Mouse (Mus musculus): ENCODE measurements around the gene Tbc1d22a. TPM values are rescaled to one million over a fixed set of nuclear protein-coding genes. Genes with fewer than 3 reads are reported as not detected.

The Tbc1d22a gene
- polyA plus RNA-seq, 1 experiment from 2014 or later, result 11.7 TPM

DNA sequence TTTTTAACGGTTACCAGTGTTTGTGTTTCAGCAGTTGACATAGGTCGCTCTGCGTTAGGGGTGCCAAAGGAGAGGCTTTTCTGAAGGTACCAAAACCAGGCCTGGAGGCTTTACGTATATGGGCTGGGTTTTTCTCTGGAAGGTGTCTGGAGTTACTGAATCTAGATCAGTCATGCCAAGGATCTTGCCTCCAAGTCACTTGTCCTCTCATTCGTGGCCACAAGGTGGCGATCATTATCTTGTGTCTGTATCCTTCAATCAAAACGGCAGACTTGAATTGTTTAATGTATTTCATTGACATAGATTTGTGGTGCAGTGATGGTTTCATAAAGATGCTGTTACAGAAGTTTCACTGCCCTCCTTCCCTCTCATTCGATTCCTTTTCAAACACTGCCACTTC, 29.4 kb downstream of the Tbc1d22a start:
- no peak for ATAC-seq (replicated peaks; ENCODE audit: low FRiP score)
- Histone ChIP-seq H3K4me1 (replicated peaks; ENCODE audit: control insufficient read depth, insufficient read depth, low read length) (no peaks in the 10 kb centered on the region), H3K27me3 (replicated peaks; ENCODE audit: control insufficient read depth, insufficient read depth, low read length) (no peaks in the 10 kb centered on the region), H3K9me3 (ENCODE audit: control insufficient read depth, low read length) (no peaks in the 10 kb centered on the region), H3K36me3 (ENCODE audit: control insufficient read depth, insufficient read depth, low read length) (no peaks in the 10 kb centered on the region), H3K4me2 (no peak overlapping the region), H3K9ac (ENCODE audit: low read depth, low read length) (no peak overlapping the region), H3K4me3 (ENCODE audit: low read depth, low read length) (no peak overlapping the region), H3K27ac (ENCODE audit: low read depth, low read length) (no peak overlapping the region)
- no peak for DNase-seq (ENCODE audit: low spot score)
- whole genome bisulfite sequencing, result 49% methylated on average over 8 of the region's 8 CpGs

DNA sequence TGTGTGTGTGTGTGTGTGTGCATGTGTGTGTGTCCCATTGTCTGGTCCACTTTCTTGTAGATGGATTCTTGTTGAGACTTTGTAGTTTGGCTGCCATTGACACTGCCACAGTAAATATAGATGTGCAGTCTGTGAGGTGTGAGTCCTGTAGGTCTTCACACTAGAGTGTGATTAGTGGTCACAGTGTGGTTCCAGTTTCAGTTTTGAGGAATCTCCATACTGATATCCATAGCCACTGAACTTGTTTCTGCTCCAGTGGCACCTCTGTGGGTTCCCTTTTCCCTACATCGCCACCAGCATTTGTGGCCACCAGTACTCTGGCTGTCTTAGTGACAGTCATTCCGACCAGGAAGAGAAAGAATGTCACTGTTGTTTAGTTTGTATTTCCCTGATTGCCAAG, 30.1 kb downstream of the Tbc1d22a start:
- Histone ChIP-seq H3K27me3 (replicated peaks; ENCODE audit: control insufficient read depth, insufficient read depth, low read length) (no peaks in the 10 kb centered on the region), H3K4me1 (replicated peaks; ENCODE audit: control insufficient read depth, insufficient read depth, low read length) (no peaks in the 10 kb centered on the region), H3K4me3 (ENCODE audit: low read depth, low read length) (no peak overlapping the region), H3K4me2 (no peak overlapping the region), H3K9ac (ENCODE audit: low read depth, low read length) (no peak overlapping the region), H3K9me3 (ENCODE audit: control insufficient read depth, low read length) (no peaks in the 10 kb centered on the region), H3K36me3 (ENCODE audit: control insufficient read depth, insufficient read depth, low read length) (no peaks in the 10 kb centered on the region), H3K27ac (ENCODE audit: low read depth, low read length) (no peak overlapping the region)
- DNase-seq (ENCODE audit: low spot score) (no peak), ATAC-seq (replicated peaks; ENCODE audit: low FRiP score) (no peak)
- WGBS, result 81% methylated on average over 2 of the region's 2 CpGs

DNA sequence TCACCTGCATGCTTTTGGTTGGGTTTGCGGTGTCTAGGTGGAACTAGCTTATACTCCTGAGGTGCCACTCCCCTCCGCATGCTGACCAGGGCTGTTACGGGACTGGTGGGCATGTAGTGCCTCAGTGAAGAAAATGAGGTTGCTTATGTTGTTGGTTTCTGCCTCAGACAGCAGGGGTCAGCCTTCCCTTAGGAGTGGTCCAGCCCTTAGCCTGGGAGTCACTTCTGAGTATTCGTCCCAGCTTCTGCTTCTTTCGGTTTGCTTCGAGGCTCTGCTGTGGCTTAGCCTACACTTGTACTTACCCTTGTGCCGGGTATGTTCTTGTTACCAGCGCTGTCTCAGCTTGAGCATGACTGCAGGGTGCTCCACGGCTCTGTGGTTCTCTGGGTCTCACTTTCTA, 36.0 kb downstream of the Tbc1d22a start:
- H3K9ac ChIP-seq (ENCODE audit: low read depth, low read length), result no peak overlapping the region
- no peak overlapping the region for H3K4me3 ChIP-seq (ENCODE audit: low read depth, low read length)
- H3K36me3 ChIP-seq (ENCODE audit: control insufficient read depth, insufficient read depth, low read length), result no peaks in the 10 kb centered on the region
- 72% methylated on average over 9 of the region's 9 CpGs for WGBS
- no peak overlapping the region for H3K4me2 ChIP-seq
- H3K9me3 ChIP-seq (ENCODE audit: control insufficient read depth, low read length), result no peaks in the 10 kb centered on the region
- ATAC-seq (replicated peaks; ENCODE audit: low FRiP score) (no peak), DNase-seq (ENCODE audit: low spot score) (no peak)
- no peaks in the 10 kb centered on the region for H3K27me3 ChIP-seq (replicated peaks; ENCODE audit: control insufficient read depth, insufficient read depth, low read length)
- H3K4me1 ChIP-seq (replicated peaks; ENCODE audit: control insufficient read depth, insufficient read depth, low read length), result no peaks in the 10 kb centered on the region
- H3K27ac ChIP-seq (ENCODE audit: low read depth, low read length), result no peak overlapping the region

DNA sequence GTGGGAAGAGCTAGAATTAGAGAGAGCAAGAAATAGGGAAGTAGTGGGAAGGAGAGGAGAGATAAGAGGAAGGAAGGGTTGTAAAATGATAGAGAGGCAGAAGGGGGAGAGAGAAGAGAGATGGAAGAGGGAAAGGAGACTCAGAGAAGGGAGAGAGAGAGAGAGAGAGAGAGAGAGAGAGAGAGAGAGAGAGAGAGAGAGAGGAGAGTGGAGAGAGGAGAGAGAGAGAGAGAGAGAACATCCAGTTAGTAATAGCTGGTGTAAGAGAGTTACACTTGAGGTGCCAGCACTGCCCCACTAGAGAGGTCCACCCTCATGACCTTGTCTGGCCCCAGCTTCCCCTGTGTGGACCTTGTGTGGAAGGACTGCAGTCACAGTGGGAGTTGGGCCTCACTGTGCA, 37.9 kb downstream of the Tbc1d22a start:
- Histone ChIP-seq H3K4me2 (no peak overlapping the region), H3K4me3 (ENCODE audit: low read depth, low read length) (no peak overlapping the region), H3K4me1 (replicated peaks; ENCODE audit: control insufficient read depth, insufficient read depth, low read length) (no peaks in the 10 kb centered on the region), H3K9ac (ENCODE audit: low read depth, low read length) (no peak overlapping the region), H3K27me3 (replicated peaks; ENCODE audit: control insufficient read depth, insufficient read depth, low read length) (no peaks in the 10 kb centered on the region), H3K9me3 (ENCODE audit: control insufficient read depth, low read length) (no peaks in the 10 kb centered on the region), H3K36me3 (ENCODE audit: control insufficient read depth, insufficient read depth, low read length) (no peaks in the 10 kb centered on the region), H3K27ac (ENCODE audit: low read depth, low read length) (no peak overlapping the region)
- ATAC-seq (replicated peaks; ENCODE audit: low FRiP score) (no peak), DNase-seq (ENCODE audit: low spot score) (no peak)

DNA sequence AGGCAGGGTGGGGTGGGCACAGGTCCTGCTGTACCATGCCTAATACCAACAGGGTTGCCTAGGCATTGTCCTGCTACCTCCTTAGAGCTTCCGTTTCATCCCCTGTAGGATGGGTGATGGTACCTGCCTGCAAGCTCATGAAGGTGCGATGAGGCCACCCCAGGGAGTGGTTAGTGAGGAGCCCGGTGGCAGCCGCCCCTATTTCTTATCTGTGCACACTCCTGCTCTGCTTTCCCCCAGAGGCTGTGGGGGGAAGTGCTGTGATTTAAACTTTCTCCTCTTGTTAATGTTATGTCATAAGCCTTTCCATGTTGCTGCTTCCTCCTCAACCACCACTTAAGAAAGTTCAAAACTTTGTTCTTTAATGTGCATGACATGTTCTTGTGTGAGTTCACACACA, 38.4 kb downstream of the Tbc1d22a start:
- no peak overlapping the region for H3K27ac ChIP-seq (ENCODE audit: low read depth, low read length)
- no peak overlapping the region for H3K9ac ChIP-seq (ENCODE audit: low read depth, low read length)
- DNase-seq (ENCODE audit: low spot score) (no peak), ATAC-seq (replicated peaks; ENCODE audit: low FRiP score) (no peak)
- no peaks in the 10 kb centered on the region for H3K9me3 ChIP-seq (ENCODE audit: control insufficient read depth, low read length)
- H3K4me1 ChIP-seq (replicated peaks; ENCODE audit: control insufficient read depth, insufficient read depth, low read length), result no peaks in the 10 kb centered on the region
- H3K36me3 ChIP-seq (ENCODE audit: control insufficient read depth, insufficient read depth, low read length), result no peaks in the 10 kb centered on the region
- no peak overlapping the region for H3K4me2 ChIP-seq
- WGBS, result 45% methylated on average over 4 of the region's 4 CpGs
- no peaks in the 10 kb centered on the region for H3K27me3 ChIP-seq (replicated peaks; ENCODE audit: control insufficient read depth, insufficient read depth, low read length)
- no peak overlapping the region for H3K4me3 ChIP-seq (ENCODE audit: low read depth, low read length)

DNA sequence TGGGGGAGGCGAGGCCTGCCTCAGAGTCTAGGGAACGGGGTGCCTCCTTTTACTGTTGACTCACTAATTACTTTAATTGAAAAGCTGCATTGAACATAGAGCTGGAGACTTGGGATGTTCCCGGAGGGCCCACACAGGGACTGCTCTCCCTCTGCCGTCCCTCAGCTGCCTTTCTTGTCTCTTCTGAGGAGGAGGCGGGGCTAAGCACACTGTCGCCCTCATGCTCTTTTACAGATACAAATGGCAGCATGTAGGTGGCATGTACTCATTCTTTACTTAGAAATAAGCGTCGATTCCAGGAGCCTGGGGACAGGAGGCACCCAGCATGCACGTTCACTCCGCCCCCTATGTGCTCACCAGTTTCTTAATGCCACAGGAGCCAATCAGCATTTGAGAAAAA, 39.2 kb downstream of the Tbc1d22a start:
- Histone ChIP-seq H3K9me3 (ENCODE audit: control insufficient read depth, low read length) (no peaks in the 10 kb centered on the region), H3K27me3 (replicated peaks; ENCODE audit: control insufficient read depth, insufficient read depth, low read length) (no peaks in the 10 kb centered on the region), H3K27ac (ENCODE audit: low read depth, low read length) (no peak overlapping the region), H3K36me3 (ENCODE audit: control insufficient read depth, insufficient read depth, low read length) (no peaks in the 10 kb centered on the region), H3K4me3 (ENCODE audit: low read depth, low read length) (no peak overlapping the region), H3K4me2 (no peak overlapping the region), H3K9ac (ENCODE audit: low read depth, low read length) (no peak overlapping the region), H3K4me1 (replicated peaks; ENCODE audit: control insufficient read depth, insufficient read depth, low read length) (no peaks in the 10 kb centered on the region)
- DNase-seq (ENCODE audit: low spot score), result no peak
- no peak for ATAC-seq (replicated peaks; ENCODE audit: low FRiP score)
- 69% methylated on average over 10 of the region's 10 CpGs for WGBS

DNA sequence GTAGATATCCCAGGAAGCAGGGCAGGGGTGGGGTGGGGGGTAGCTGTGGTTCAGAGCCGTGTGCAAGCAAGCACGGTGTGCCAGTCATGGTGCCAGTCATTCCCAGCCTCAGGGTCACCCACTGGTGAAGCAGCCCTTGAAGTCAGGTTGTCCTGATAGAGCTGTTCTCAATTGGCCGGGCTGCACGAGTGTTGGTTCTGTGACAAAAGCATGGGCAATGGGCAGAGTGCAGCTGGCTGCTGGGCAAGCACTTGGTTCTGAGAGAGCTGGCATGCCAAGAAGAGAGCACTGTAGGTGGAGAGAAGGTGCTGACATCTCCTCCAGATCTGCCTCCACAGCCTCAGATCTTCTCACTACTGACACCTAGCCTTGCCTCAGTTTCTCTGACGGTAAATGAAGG, 41.9 kb downstream of the Tbc1d22a start:
- H3K4me1 ChIP-seq (replicated peaks; ENCODE audit: control insufficient read depth, insufficient read depth, low read length), result no peaks in the 10 kb centered on the region
- H3K36me3 ChIP-seq (ENCODE audit: control insufficient read depth, insufficient read depth, low read length), result no peaks in the 10 kb centered on the region
- no peak overlapping the region for H3K9ac ChIP-seq (ENCODE audit: low read depth, low read length)
- DNase-seq (ENCODE audit: low spot score) (no peak), ATAC-seq (replicated peaks; ENCODE audit: low FRiP score) (no peak)
- H3K9me3 ChIP-seq (ENCODE audit: control insufficient read depth, low read length), result no peaks in the 10 kb centered on the region
- H3K4me2 ChIP-seq, result no peak overlapping the region
- no peak overlapping the region for H3K27ac ChIP-seq (ENCODE audit: low read depth, low read length)
- WGBS, result 81% methylated on average over 5 of the region's 5 CpGs
- no peaks in the 10 kb centered on the region for H3K27me3 ChIP-seq (replicated peaks; ENCODE audit: control insufficient read depth, insufficient read depth, low read length)
- H3K4me3 ChIP-seq (ENCODE audit: low read depth, low read length), result no peak overlapping the region

DNA sequence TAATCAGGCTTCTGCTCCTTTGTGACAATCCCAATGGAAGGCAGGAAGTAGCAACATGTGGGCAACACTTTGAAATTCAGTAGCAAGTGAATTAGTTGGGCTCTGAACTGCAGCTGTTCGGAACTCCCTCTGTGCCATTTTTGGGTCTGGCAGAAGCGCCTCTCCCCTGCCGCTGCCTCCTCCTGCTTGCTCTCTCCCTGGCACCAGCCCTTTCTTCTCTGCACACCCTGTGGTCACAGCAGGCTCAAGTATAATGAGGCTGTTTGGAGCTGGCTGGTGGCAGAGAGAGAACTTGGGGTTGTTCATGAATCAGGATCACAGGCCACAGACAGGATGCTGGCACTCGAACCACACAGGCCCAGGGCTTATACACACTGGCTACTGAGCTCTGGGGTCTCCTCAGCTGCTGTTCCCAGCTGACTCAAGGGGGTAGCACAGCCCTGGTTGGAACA, 42.5 kb downstream of the Tbc1d22a start:
- Histone ChIP-seq H3K36me3 (ENCODE audit: control insufficient read depth, insufficient read depth, low read length) (no peaks in the 10 kb centered on the region), H3K9ac (ENCODE audit: low read depth, low read length) (no peak overlapping the region), H3K4me1 (replicated peaks; ENCODE audit: control insufficient read depth, insufficient read depth, low read length) (no peaks in the 10 kb centered on the region), H3K27me3 (replicated peaks; ENCODE audit: control insufficient read depth, insufficient read depth, low read length) (no peaks in the 10 kb centered on the region), H3K27ac (ENCODE audit: low read depth, low read length) (no peak overlapping the region), H3K4me2 (no peak overlapping the region), H3K9me3 (ENCODE audit: control insufficient read depth, low read length) (no peaks in the 10 kb centered on the region), H3K4me3 (ENCODE audit: low read depth, low read length) (no peak overlapping the region)
- no peak for ATAC-seq (replicated peaks; ENCODE audit: low FRiP score)
- DNase-seq (ENCODE audit: low spot score), result no peak
- 92% methylated on average over 4 of the region's 4 CpGs for WGBS

DNA sequence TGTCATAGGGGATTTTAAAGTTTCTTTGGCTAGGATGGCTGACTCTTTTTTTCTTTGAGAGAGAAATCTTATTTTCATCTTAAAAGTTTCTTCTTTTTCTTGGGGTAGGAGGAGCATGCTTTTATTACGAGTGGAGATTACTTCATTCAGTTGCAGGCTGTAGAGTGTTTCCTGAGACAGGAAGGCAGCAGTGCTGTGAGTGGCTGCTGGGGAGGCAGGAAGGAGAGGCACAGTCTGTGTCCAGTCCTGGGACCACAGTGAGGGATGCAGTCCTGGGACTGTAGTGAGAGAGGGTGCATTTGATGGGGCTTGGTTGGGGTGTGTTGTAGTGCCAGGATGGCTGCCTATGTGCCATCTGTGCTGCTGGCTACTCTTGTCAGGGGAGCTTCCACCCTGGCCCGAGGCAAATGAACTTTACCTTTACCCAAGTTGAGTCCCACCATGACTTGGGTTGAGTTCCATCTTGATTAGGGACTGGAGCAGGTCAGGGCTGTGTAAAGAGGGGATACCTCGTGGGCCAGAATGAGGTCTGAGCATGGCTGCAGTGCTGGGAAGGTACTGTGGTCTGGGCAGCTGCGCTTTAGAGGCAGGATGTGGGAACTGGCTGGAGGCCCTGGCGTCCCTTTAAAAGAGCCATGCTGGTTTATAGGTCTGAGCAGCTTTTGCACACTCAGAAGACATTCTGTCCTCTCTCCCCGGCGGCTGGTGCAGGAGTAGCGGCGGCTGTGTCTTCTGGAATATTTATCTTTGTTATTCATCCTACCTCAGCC, 43.8 kb downstream of the Tbc1d22a start:
- DNase-seq (ENCODE audit: low spot score), result no peak
- ATAC-seq (replicated peaks; ENCODE audit: low FRiP score), result no peak
- Histone ChIP-seq H3K9ac (ENCODE audit: low read depth, low read length) (no peak overlapping the region), H3K4me2 (no peak overlapping the region), H3K9me3 (ENCODE audit: control insufficient read depth, low read length) (no peaks in the 10 kb centered on the region), H3K36me3 (ENCODE audit: control insufficient read depth, insufficient read depth, low read length) (no peaks in the 10 kb centered on the region), H3K27me3 (replicated peaks; ENCODE audit: control insufficient read depth, insufficient read depth, low read length) (no peaks in the 10 kb centered on the region), H3K4me1 (replicated peaks; ENCODE audit: control insufficient read depth, insufficient read depth, low read length) (no peaks in the 10 kb centered on the region), H3K27ac (ENCODE audit: low read depth, low read length) (no peak overlapping the region), H3K4me3 (ENCODE audit: low read depth, low read length) (no peak overlapping the region)
- 65% methylated on average over 9 of the region's 9 CpGs for WGBS

Measured in liver, embryonic 11.5 days (tissue).